Mouse (Mus musculus) ES-Bruce4 (cell line): ENCODE results near the gene Atxn7l1. TPM values are rescaled to one million over a fixed set of nuclear protein-coding genes. Genes with fewer than 3 reads are reported as not detected.

Experiments used
- H3K27ac ChIP-seq: 2 replicates; pipeline ENCODE4 v1.5.1; 2012; ENCODE audit warnings: low read length, inconsistent platforms; ENCODE audit not compliant: insufficient read depth
- H3K27me3 ChIP-seq: 2 replicates; pipeline ENCODE4 v1.6.1; 2012; ENCODE audit warnings: mild to moderate bottlenecking, low read length, inconsistent platforms; ENCODE audit not compliant: control insufficient read depth, poor library complexity, insufficient read depth, severe bottlenecking
- H3K36me3 ChIP-seq: 2 replicates; pipeline ENCODE4 v1.6.1; 2012; ENCODE audit warnings: inconsistent platforms, mild to moderate bottlenecking, low read length, moderate library complexity; ENCODE audit not compliant: control insufficient read depth, poor library complexity, insufficient read depth, severe bottlenecking
- H3K4me1 ChIP-seq: one replicate; pipeline ENCODE4 v1.8.1; 2011; ENCODE audit warnings: low read length; ENCODE audit not compliant: control insufficient read depth, insufficient read depth
- H3K4me3 ChIP-seq: 2 replicates; pipeline ENCODE4 v1.5.1; 2011; ENCODE audit warnings: low read depth, mild to moderate bottlenecking, low read length
- H3K9ac ChIP-seq: 2 replicates; pipeline ENCODE4 v1.6.1; 2012; ENCODE audit warnings: low read depth, mild to moderate bottlenecking, inconsistent platforms; ENCODE audit not compliant: poor library complexity, severe bottlenecking
- H3K9me3 ChIP-seq: replicated peaks from 2 replicates; pipeline ENCODE4 v1.6.1; 2012; ENCODE audit warnings: mild to moderate bottlenecking, low read length, inconsistent platforms; ENCODE audit not compliant: control insufficient read depth, poor library complexity, insufficient read depth, severe bottlenecking
- CTCF ChIP-seq: IDR thresholded peaks from one replicate; pipeline ENCODE4 v1.8.1; 2011; ENCODE audit warnings: low read depth, low read length
- EP300 ChIP-seq: IDR thresholded peaks from 2 replicates; pipeline ENCODE4 v1.6.1; 2011; ENCODE audit warnings: low read depth, low read length; ENCODE audit not compliant: insufficient read depth
- POLR2A ChIP-seq: IDR thresholded peaks from one replicate; pipeline ENCODE4 v1.8.1; 2011; ENCODE audit warnings: low read length; ENCODE audit not compliant: insufficient read depth
- polyA plus RNA-seq: library from polyadenylated mRNA; stranded (reverse); fragments of >200 nt; gene quantifications from 2 replicates; pipeline ENCODE4 v1.2.4, GENCODE M21; 2011; ENCODE audit warnings: low read depth; ENCODE audit not compliant: missing spikeins, insufficient read depth, insufficient read length

Gene Atxn7l1
- polyA plus RNA-seq, 1 experiment = 16.1 TPM

GRCm38 (mm10) chr12:33250197-33250596, 102.7 kb downstream of the Atxn7l1 start:
- Histone ChIP-seq H3K27ac (no peak overlapping the region), H3K36me3 (no peaks in the 10 kb centered on the region), H3K27me3 (no peaks in the 10 kb centered on the region), H3K9me3 (no peaks in the 10 kb centered on the region), H3K4me1 (no peaks in the 10 kb centered on the region), H3K4me3 (no peak overlapping the region), H3K9ac (no peak overlapping the region)
- TF ChIP-seq EP300 = no peak
- no peak for TF ChIP-seq POLR2A
- no peak for TF ChIP-seq CTCF

GRCm38 (mm10) chr12:33251399-33251798, 103.9 kb downstream of the Atxn7l1 start:
- Histone ChIP-seq H3K9ac (no peak overlapping the region), H3K27ac (no peak overlapping the region), H3K4me3 (no peak overlapping the region), H3K27me3 (no peaks in the 10 kb centered on the region), H3K9me3 (no peaks in the 10 kb centered on the region), H3K36me3 (no peaks in the 10 kb centered on the region), H3K4me1 (no peaks in the 10 kb centered on the region)
- TF ChIP-seq EP300 (no peak), POLR2A (no peak), CTCF (no peak)

GRCm38 (mm10) chr12:33252621-33253020, 105.1 kb downstream of the Atxn7l1 start:
- Histone ChIP-seq H3K9ac (no peak overlapping the region), H3K36me3 (no peaks in the 10 kb centered on the region), H3K27me3 (no peaks in the 10 kb centered on the region), H3K27ac (no peak overlapping the region), H3K9me3 (no peaks in the 10 kb centered on the region), H3K4me3 (no peak overlapping the region), H3K4me1 (no peaks in the 10 kb centered on the region)
- TF ChIP-seq POLR2A (no peak), EP300 (no peak), CTCF (no peak)

DNA sequence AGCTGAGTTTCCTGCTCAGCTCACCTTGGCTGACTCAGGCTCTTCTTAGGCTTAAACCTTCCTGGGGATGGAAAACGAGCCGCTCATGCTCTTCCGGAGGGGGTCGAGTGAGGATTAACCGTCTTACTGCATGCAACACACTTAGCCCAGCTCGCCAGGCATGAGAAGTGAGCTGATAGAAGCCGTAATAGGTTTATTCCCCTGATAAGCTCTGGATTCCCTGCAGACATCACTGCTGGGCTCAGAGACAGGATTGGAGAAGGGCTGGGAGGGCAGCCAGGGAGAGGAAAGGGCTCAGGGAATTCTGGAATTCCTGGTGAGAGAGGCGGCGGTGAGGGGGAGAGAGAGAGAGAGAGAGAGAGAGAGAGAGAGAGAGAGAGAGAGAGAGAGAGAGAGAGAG, 105.7 kb downstream of the Atxn7l1 start:
- Histone ChIP-seq H3K4me1 (no peaks in the 10 kb centered on the region), H3K9ac (no peak overlapping the region), H3K27me3 (no peaks in the 10 kb centered on the region), H3K36me3 (no peaks in the 10 kb centered on the region), H3K4me3 (no peak overlapping the region), H3K9me3 (no peaks in the 10 kb centered on the region), H3K27ac (no peak overlapping the region)
- TF ChIP-seq EP300 (no peak), CTCF (no peak), POLR2A (no peak)

GRCm38 (mm10) chr12:33255256-33255655, 107.8 kb downstream of the Atxn7l1 start:
- Histone ChIP-seq H3K9me3 (no peaks in the 10 kb centered on the region), H3K27me3 (no peaks in the 10 kb centered on the region), H3K4me3 (no peak overlapping the region), H3K4me1 (no peaks in the 10 kb centered on the region), H3K27ac (no peak overlapping the region), H3K9ac (no peak overlapping the region), H3K36me3 (no peaks in the 10 kb centered on the region)
- TF ChIP-seq POLR2A = no peak
- TF ChIP-seq EP300 = no peak
- no peak for TF ChIP-seq CTCF

GRCm38 (mm10) chr12:33256426-33256825, 108.9 kb downstream of the Atxn7l1 start:
- no peak overlapping the region for H3K27ac ChIP-seq
- H3K36me3 ChIP-seq = no peaks in the 10 kb centered on the region
- no peak overlapping the region for H3K4me3 ChIP-seq
- no peaks in the 10 kb centered on the region for H3K9me3 ChIP-seq
- H3K4me1 ChIP-seq = no peaks in the 10 kb centered on the region
- TF ChIP-seq POLR2A (no peak), EP300 (no peak), CTCF (no peak)
- H3K9ac ChIP-seq = no peak overlapping the region
- no peaks in the 10 kb centered on the region for H3K27me3 ChIP-seq

DNA sequence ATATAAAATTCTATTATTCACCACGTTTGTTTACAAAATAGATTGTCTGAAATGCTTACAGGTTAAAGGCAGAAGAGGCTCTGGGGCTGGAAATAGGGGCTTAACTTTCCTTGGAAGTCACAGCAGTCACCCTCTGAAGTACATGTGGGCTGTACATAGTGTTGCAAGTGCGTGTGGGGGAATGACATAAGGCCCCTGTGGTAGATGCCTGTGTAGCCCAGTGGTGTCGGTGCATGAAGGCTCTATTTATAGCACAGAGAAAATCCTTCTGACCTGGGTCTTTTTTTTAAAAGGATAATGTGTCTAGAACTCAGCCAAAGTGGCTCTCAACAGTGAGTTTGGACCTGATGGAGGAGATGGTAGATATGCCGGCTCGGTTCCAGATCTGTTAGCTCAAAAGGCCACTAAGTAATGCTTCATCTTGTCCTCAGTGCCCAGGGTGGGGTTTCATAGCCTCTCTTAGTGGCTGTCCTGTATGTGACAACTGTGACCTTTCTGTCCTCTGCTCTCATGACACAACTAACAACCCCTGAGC, 111.6 kb downstream of the Atxn7l1 start:
- Histone ChIP-seq H3K27me3 (no peaks in the 10 kb centered on the region), H3K36me3 (no peaks in the 10 kb centered on the region), H3K9me3 (no peaks in the 10 kb centered on the region), H3K4me1 (no peaks in the 10 kb centered on the region), H3K9ac (no peak overlapping the region), H3K27ac (no peak overlapping the region), H3K4me3 (no peak overlapping the region)
- no peak for TF ChIP-seq CTCF
- TF ChIP-seq EP300 = no peak
- TF ChIP-seq POLR2A = no peak
